Mouse (Mus musculus) MEL (cell line): ENCODE data around the gene Tmem33. TPM values are rescaled to one million over a fixed set of nuclear protein-coding genes. Genes with fewer than 3 reads are reported as not detected.

ENCODE experiments used
- DNase-seq: peaks from one replicate; pipeline ENCODE4 v3.0.0; 2011; ENCODE audit warnings: low read depth, low spot score
- H3K27ac ChIP-seq: 2 replicates; pipeline ENCODE4 v1.5.1; 2012; ENCODE audit warnings: low read depth, mild to moderate bottlenecking, control low read depth, low read length, moderate library complexity; ENCODE audit not compliant: control insufficient read depth
- H3K27me3 ChIP-seq, 2 experiments: fragments of 150-350 bp in 1 of 2; sonication (generic) in 1 of 2; 2 replicates each; pipeline ENCODE4 v1.6.1; 2012; ENCODE audit warnings: low read length in 2 of 2, mild to moderate bottlenecking in 2 of 2, improper control_type of control experiment in 1 of 2, moderate library complexity in 1 of 2; ENCODE audit not compliant: insufficient read depth in 2 of 2, control insufficient read depth in 1 of 2
- H3K36me3 ChIP-seq, 2 experiments: 2 replicates each; pipeline ENCODE4 v1.6.1; 2012 to 2014; ENCODE audit warnings: low read length in 2 of 2, improper control_type of control experiment in 1 of 2, inconsistent platforms in 1 of 2, mild to moderate bottlenecking in 1 of 2; ENCODE audit not compliant: insufficient read depth in 2 of 2, control insufficient read depth in 1 of 2
- H3K4me1 ChIP-seq, 2 experiments: fragments of 150-350 bp in 1 of 2; sonication (generic) in 1 of 2; 2 replicates each; pipeline ENCODE4 v1.6.1; 2012; ENCODE audit warnings: low read length in 2 of 2, improper control_type of control experiment in 1 of 2, mild to moderate bottlenecking in 1 of 2; ENCODE audit not compliant: insufficient read depth in 2 of 2, control insufficient read depth in 1 of 2
- H3K4me3 ChIP-seq, 2 experiments: fragments of 150-350 bp in 1 of 2; sonication (generic) in 1 of 2; 2 replicates each; pipeline ENCODE4 v1.5.1; 2012; ENCODE audit warnings: low read depth in 2 of 2, low read length in 2 of 2, mild to moderate bottlenecking in 2 of 2, moderate library complexity in 2 of 2, control low read depth in 1 of 2, improper control_type of control experiment in 1 of 2; ENCODE audit not compliant: control insufficient read depth in 1 of 2, insufficient read depth in 1 of 2
- H3K79me2 ChIP-seq: 2 replicates; pipeline ENCODE4 v1.6.1; 2012; ENCODE audit warnings: mild to moderate bottlenecking, low read length, moderate library complexity; ENCODE audit not compliant: control insufficient read depth, poor library complexity, insufficient read depth
- H3K9ac ChIP-seq: 2 replicates; pipeline ENCODE4 v1.6.1; 2012; ENCODE audit warnings: low read depth, mild to moderate bottlenecking, control low read depth, low read length, moderate library complexity; ENCODE audit not compliant: control insufficient read depth, poor library complexity, severe bottlenecking
- H3K9me3 ChIP-seq: fragments of 150-350 bp; sonication (generic); replicated peaks from 2 replicates; pipeline ENCODE4 v1.6.1; 2012; ENCODE audit warnings: mild to moderate bottlenecking, low read length, improper control_type of control experiment, moderate library complexity; ENCODE audit not compliant: insufficient read depth
- CHD1 ChIP-seq: IDR thresholded peaks from 2 replicates; pipeline ENCODE4 v1.6.1; 2012; ENCODE audit warnings: low read depth, mild to moderate bottlenecking, inconsistent platforms, low read length, improper control_type of control experiment
- CHD2 ChIP-seq: IDR thresholded peaks from 2 replicates; pipeline ENCODE4 v1.6.1; 2011; ENCODE audit warnings: low read length, improper control_type of control experiment
- CTCF ChIP-seq, 3 experiments: IDR thresholded peaks in 2 of 3; conservative IDR thresholded peaks in 1 of 3; 2 replicates each; pipeline ENCODE4 v1.5.1; 2011 to 2012; ENCODE audit warnings: low read length in 3 of 3, low read depth in 2 of 3, mild to moderate bottlenecking in 2 of 3, improper control_type of control experiment in 1 of 3, inconsistent platforms in 1 of 3, mixed read lengths in 1 of 3, moderate library complexity in 1 of 3; ENCODE audit not compliant: control insufficient read depth in 1 of 3, insufficient read depth in 1 of 3, poor library complexity in 1 of 3, severe bottlenecking in 1 of 3
- E2F4 ChIP-seq: IDR thresholded peaks from 2 replicates; pipeline ENCODE4 v1.6.1; 2011; ENCODE audit warnings: low read depth, low read length, improper control_type of control experiment, borderline replicate concordance
- GATA1 ChIP-seq: IDR thresholded peaks from 2 replicates; pipeline ENCODE4 v1.6.1; 2011; ENCODE audit warnings: low read depth, low read length, improper control_type of control experiment
- HCFC1 ChIP-seq: IDR thresholded peaks from 2 replicates; pipeline ENCODE4 v1.6.1; 2012; ENCODE audit warnings: low read depth, mild to moderate bottlenecking, inconsistent platforms, low read length, improper control_type of control experiment, moderate library complexity
- KAT2A ChIP-seq: conservative IDR thresholded peaks from 2 replicates; pipeline ENCODE4 v1.6.1; 2012; ENCODE audit warnings: low read depth, low read length, improper control_type of control experiment, inconsistent platforms
- MAFK ChIP-seq: IDR thresholded peaks from 2 replicates; pipeline ENCODE4 v1.6.1; 2011; ENCODE audit warnings: low read depth, mild to moderate bottlenecking, low read length, improper control_type of control experiment, borderline replicate concordance
- MAZ ChIP-seq: IDR thresholded peaks from 2 replicates; pipeline ENCODE4 v1.6.1; 2012; ENCODE audit warnings: low read depth, mild to moderate bottlenecking, inconsistent platforms, low read length, improper control_type of control experiment
- MYB ChIP-seq: IDR thresholded peaks from 2 replicates; pipeline ENCODE4 v1.6.1; 2011; ENCODE audit warnings: mild to moderate bottlenecking, low read depth, low read length, improper control_type of control experiment
- MYC ChIP-seq: IDR thresholded peaks from 2 replicates; pipeline ENCODE4 v1.6.1; 2011; ENCODE audit warnings: low read depth, mild to moderate bottlenecking, low read length, improper control_type of control experiment, moderate library complexity
- NRF1 ChIP-seq: IDR thresholded peaks from 2 replicates; pipeline ENCODE4 v1.6.1; 2014; ENCODE audit warnings: low read depth, mild to moderate bottlenecking, inconsistent platforms, low read length, improper control_type of control experiment, moderate library complexity; ENCODE audit not compliant: poor library complexity, insufficient read depth, severe bottlenecking
- POLR2AphosphoS5 ChIP-seq: IDR thresholded peaks from 2 replicates; pipeline ENCODE4 v1.6.1; 2012; ENCODE audit warnings: low read depth, borderline replicate concordance, mild to moderate bottlenecking, inconsistent platforms, low read length, moderate library complexity, mixed read lengths
- RAD21 ChIP-seq: IDR thresholded peaks from 2 replicates; pipeline ENCODE4 v1.6.1; 2011; ENCODE audit warnings: mild to moderate bottlenecking, low read depth, low read length, improper control_type of control experiment
- RCOR1 ChIP-seq: IDR thresholded peaks from 2 replicates; pipeline ENCODE4 v1.6.1; 2012; ENCODE audit warnings: low read depth, mild to moderate bottlenecking, inconsistent platforms, low read length, improper control_type of control experiment
- SMC3 ChIP-seq: IDR thresholded peaks from 2 replicates; pipeline ENCODE4 v1.6.1; 2011; ENCODE audit warnings: low read depth, low read length, improper control_type of control experiment
- TAL1 ChIP-seq: IDR thresholded peaks from 2 replicates; pipeline ENCODE4 v1.6.1; 2012; ENCODE audit warnings: mild to moderate bottlenecking, inconsistent platforms, low read length, moderate library complexity, mixed read lengths
- TBP ChIP-seq: IDR thresholded peaks from 2 replicates; pipeline ENCODE4 v1.8.0; 2011; ENCODE audit warnings: low read depth, low read length, improper control_type of control experiment
- TCF12 ChIP-seq: IDR thresholded peaks from 2 replicates; pipeline ENCODE4 v1.6.1; 2014; ENCODE audit warnings: low read depth, mild to moderate bottlenecking, inconsistent platforms, low read length, improper control_type of control experiment, moderate library complexity
- UBTF ChIP-seq: IDR thresholded peaks from 2 replicates; pipeline ENCODE4 v1.6.1; 2012; ENCODE audit warnings: low read depth, mild to moderate bottlenecking, inconsistent platforms, low read length, improper control_type of control experiment, moderate library complexity, borderline replicate concordance; ENCODE audit not compliant: insufficient read depth
- USF1 ChIP-seq: IDR thresholded peaks from 2 replicates; pipeline ENCODE4 v1.6.1; 2014; ENCODE audit warnings: low read depth, mild to moderate bottlenecking, inconsistent platforms, low read length, improper control_type of control experiment, moderate library complexity
- ZMIZ1 ChIP-seq: IDR thresholded peaks from 2 replicates; pipeline ENCODE4 v1.6.1; 2012; ENCODE audit warnings: low read depth, mild to moderate bottlenecking, inconsistent platforms, low read length, improper control_type of control experiment, moderate library complexity
- ZNF384 ChIP-seq: IDR thresholded peaks from 2 replicates; pipeline ENCODE4 v1.6.1; 2012; ENCODE audit warnings: low read depth, mild to moderate bottlenecking, inconsistent platforms, low read length, improper control_type of control experiment
- polyA plus RNA-seq, 2 experiments: library from polyadenylated mRNA; stranded (reverse) in 1 of 2; unstranded in 1 of 2; fragments of >175 nt in 1 of 2; fragments of >200 nt in 1 of 2; gene quantifications; 2 replicates each; pipeline versions ENCODE4 v1.2.1 to v1.2.4; 2012; ENCODE audit warnings: low replicate concordance in 2 of 2, low read depth in 1 of 2; ENCODE audit not compliant: insufficient read length in 2 of 2, insufficient read depth in 1 of 2, missing spikeins in 1 of 2
- total RNA-seq: library from RNA; depleted of rRNA; stranded (reverse); fragments of 300-350 nt; gene quantifications from 2 replicates; pipeline ENCODE4 v1.2.3, GENCODE M21; 2012

Tmem33 gene
- total and polyA plus RNA-seq, 3 experiments = 79.3 to 312 (median 89.8) TPM

GRCm38 (mm10) chr5:67236601-67237000 is 23.8 kb upstream of the Tmem33 start:
- no peaks in the 10 kb centered on the region for H3K9me3 ChIP-seq
- DNase-seq = no peak
- 0 out of 4 replicates have a peak, but pooled peaks cover 0 to under 1% of the 10 kb centered on the region in 2 experiments for H3K27me3 ChIP-seq
- H3K36me3 ChIP-seq = no peaks in the 10 kb centered on the region
- peak overlapping the region in 1 of 2 experiments; percentile 18; a peak in 3 of 4 replicates for H3K4me3 ChIP-seq
- TF ChIP-seq RCOR1 (no peak), MAZ (no peak), ZNF384 (no peak), CHD2 (no peak), GATA1 (no peak), USF1 (no peak), NRF1 (no peak), HCFC1 (no peak), SMC3 (no peak), UBTF (no peak), TBP (no peak), POLR2AphosphoS5 (no peak), ZMIZ1 (no peak), E2F4 (no peak), MAFK (no peak), KAT2A (no peak), RAD21 (no peak), MYB (no peak)
- H3K4me1 ChIP-seq = no peaks in the 10 kb centered on the region; a peak in 1 of 4 replicates
- H3K79me2 ChIP-seq = no peaks in the 10 kb centered on the region
- no peak overlapping the region for H3K9ac ChIP-seq
- H3K27ac ChIP-seq = no peak overlapping the region

- H3K36me3 ChIP-seq = no peaks in the 10 kb centered on the region
- no peak overlapping the region for H3K27ac ChIP-seq
- peak; percentile 44 for DNase-seq
- TF ChIP-seq CTCF (IDR thresholded peaks at IDR 0.05 in 2 of 3, conservative IDR thresholded peaks at IDR 0.05 in 1 of 3; ENCODE audit: control insufficient read depth in 1 of 3, insufficient read depth in 1 of 3, low read depth in 2 of 3, low read length in 3 of 3, poor library complexity in 1 of 3, severe bottlenecking in 1 of 3) (peak; percentile 10 to 54 (median 31); a peak in 5 of 6 replicates), UBTF (no peak), TAL1 (no peak), SMC3 (peak; percentile 59), TBP (no peak), MYC (no peak), POLR2AphosphoS5 (no peak), RAD21 (peak; percentile 47), RCOR1 (no peak), CHD1 (no peak), TCF12 (no peak), ZNF384 (peak; percentile 57)
- H3K4me3 ChIP-seq = no peak overlapping the region
- no peaks in the 10 kb centered on the region for H3K79me2 ChIP-seq
- H3K9me3 ChIP-seq = no peaks in the 10 kb centered on the region
- H3K9ac ChIP-seq = no peak overlapping the region
- H3K4me1 ChIP-seq = no peaks in the 10 kb centered on the region; a peak in 1 of 4 replicates
- H3K27me3 ChIP-seq = 0 out of 4 replicates have a peak, but pooled peaks cover 0 to 1% of the 10 kb centered on the region in 2 experiments
Observed at GRCm38 (mm10) chr5:67238303-67238702, 22.1 kb upstream of the Tmem33 start.
